Mouse (Mus musculus) gastrocnemius, adult 2 months (tissue): ENCODE data around the gene 4930412O13Rik. TPM values are rescaled to one million over a fixed set of nuclear protein-coding genes. Genes with fewer than 3 reads are reported as not detected.

Source experiments
- DNase-seq: peaks from one replicate; pipeline ENCODE4 v3.0.0; 2022
- H3K27ac ChIP-seq: fragments of 200-600 bp; 2 replicates; pipeline ENCODE4 v1.8.1; 2022; ENCODE audit warnings: mild to moderate bottlenecking
- H3K4me3 ChIP-seq: fragments of 200-600 bp; 2 replicates; pipeline ENCODE4 v1.8.1; 2022; ENCODE audit warnings: mild to moderate bottlenecking, moderate library complexity
- CTCF ChIP-seq: fragments of 200-600 bp; IDR thresholded peaks from 2 replicates; pipeline ENCODE4 v1.8.1; 2022; ENCODE audit warnings: antibody characterized with exemption, mild to moderate bottlenecking, moderate library complexity
- intact Hi-C: fragments of 180-260 bp; cut with DNase I; formaldehyde crosslinking; loops from one replicate; pipeline ENCODE4 v1.15.1; 2025
- total RNA-seq, 2 experiments: library from RNA; stranded (reverse); gene quantifications; 2 replicates each; pipeline ENCODE4 v1.2.3; 2021

Gene 4930412O13Rik
- total RNA-seq, 2 experiments from 2014 or later: not detected

DNA sequence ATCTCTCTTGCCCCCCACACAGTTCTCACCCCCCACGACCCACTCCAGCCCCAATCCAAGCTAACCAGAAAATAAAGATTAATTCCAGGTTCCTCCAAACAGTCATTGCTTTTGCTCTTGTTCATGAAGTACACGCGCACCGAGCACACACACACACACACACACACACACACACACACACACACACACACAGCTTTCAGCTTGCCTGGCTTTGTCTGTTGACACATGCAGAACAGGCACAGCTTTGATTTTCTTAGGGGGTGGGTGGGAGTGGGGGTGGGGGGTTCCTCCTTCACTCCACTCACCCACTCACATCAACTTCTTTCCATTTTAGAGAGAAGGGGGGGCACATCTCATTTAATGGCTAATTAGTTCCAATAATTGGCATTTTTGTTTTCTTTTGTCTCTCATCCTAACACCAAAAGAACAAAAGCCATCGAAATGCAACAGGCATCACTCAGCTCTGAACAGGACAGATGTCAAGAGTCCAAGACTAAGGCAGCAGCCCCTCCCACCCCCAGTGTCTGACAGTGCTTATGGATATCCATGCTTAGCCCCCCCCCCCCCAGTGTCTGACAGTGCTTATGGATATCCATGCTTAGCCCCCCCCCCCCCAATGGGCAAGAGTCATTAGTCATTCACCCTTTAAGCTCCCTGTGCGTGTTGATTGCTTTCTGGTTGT is 12.4 kb downstream of the 4930412O13Rik start:
- Histone ChIP-seq H3K4me3 (no peak overlapping the region), H3K27ac (no peak overlapping the region)
- no peak for TF ChIP-seq CTCF
- no peak for DNase-seq
- intact Hi-C loops: no loop called here

DNA sequence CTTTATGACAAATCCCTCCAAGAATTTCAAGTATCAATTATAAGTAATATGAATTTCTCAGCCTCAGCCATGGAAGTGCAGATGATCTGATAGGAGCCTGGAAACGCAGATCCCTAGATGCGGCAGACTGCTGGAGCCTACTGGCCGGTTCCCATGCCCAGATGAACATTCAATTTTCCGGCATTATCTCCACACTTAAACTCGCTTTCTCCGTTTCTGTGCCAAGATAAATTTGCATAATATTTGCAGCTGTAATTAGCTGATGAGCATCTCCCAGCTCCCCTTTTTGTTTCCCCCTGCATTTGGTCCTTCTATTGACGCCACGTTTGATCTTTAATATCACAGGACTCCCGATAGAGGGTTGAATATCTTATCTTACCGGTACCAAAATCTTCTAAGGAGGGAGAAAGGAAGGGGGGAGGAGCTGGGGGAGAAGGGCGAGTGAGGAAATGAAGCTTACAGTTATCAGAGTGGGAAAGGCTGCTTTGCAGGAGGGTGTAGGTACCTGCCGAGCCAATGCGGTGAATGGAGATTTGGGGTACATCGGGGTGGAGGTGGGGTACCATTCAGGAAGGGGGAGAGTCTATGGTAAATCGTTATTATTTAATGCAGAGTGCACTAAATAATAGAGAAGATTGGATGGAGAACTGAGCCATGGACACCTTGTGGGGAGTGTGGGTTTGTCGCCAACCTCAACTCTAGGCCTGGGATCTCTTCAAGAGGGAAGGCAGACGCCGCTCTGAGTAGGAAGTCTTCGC is 14.0 kb downstream of the 4930412O13Rik start:
- Histone ChIP-seq H3K4me3 (no peak overlapping the region), H3K27ac (no peak overlapping the region)
- DNase-seq: no peak
- intact Hi-C loops: no loop called here
- no peak for TF ChIP-seq CTCF

DNA sequence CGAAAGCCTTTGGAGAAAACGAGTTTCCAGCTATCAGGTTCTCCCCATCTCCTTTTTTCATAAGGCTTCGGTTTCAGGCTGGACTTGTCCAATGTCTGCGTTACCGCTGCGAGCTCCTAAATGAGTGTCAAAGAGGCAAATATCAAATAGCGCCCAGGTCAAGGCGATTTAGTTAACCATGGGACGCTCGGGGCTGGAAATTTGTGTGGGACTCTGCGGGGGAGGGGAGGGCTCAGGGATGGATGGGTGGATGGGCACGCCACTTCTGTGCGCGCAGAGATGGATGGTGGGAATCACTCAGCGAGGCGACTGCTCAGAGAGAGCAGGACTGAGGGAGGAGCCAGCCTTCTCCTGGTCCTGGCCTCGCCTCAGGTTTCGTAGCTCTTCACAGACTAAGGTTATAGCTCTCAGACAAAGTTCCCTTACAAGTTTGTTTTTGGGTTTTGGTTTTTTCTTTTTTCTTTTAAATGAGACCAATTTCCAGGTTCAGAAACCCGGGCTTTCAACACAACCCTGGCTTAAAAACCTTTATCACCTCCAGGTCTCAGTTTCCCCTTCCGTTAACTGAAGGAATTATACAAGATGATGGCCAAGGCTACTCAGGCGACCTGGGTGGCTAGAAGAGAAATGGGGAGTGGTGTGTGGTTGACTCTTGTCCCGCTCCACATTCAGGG is 15.2 kb downstream of the 4930412O13Rik start:
- DNase-seq: no peak
- intact Hi-C loops: no loop called here
- Histone ChIP-seq H3K27ac (no peak overlapping the region), H3K4me3 (no peak overlapping the region)
- no peak for TF ChIP-seq CTCF

DNA sequence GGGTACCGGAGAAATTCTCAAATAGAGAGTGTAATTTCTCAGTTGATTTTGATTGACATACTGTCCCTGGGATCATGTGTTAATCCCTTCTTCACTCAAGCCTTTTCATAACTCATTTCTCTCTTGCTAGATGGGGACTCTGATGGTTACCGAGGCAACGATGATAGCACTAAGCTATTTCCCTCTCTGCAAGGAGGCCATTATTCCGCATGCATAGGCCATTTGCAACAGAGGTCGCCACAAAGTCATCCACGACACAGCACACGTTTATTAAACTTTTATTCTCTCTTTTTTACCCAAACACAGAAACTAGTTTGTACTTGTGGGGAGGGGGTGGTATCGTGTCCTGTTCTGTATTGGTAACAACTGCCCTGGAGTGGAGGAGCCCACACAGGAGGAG is 16.8 kb downstream of the 4930412O13Rik start:
- Histone ChIP-seq H3K27ac (no peak overlapping the region), H3K4me3 (no peak overlapping the region)
- no peak for TF ChIP-seq CTCF
- intact Hi-C loops: no loop called here
- no peak for DNase-seq

DNA sequence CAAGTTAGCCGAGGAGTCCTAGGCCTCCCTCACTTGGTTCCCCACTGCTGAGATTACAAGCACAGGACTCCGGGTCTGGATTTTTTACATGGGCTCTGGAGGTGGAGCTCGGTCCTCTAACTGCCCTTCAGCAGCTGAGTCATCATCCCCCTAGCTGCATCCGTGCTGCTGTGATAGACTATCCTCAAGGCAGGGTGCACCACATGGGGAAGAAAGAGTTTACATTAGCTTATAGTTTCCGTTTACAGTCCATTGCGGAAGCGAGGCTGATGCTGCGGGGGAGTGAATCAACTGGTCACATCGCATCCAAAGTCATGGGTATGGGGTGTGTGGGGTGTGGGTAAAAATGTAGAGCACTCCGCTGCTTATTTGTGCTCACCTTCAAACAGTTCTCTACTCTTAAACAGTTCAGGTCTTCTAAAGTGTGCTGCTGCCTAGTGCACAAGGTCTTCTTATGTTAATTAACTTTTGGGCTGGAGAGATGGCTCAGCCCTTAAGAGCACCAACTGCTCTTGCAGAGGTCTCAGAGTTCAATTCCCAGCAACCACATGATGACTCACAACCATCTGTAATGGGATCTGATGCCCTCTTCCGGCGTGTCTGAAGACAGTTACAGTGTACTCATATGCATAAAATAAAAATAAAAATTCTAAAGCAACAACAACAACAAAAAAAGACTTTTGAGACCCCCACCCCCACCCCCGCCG is 23.0 kb downstream of the 4930412O13Rik start:
- Histone ChIP-seq H3K27ac (no peak overlapping the region), H3K4me3 (no peak overlapping the region)
- intact Hi-C loops: no loop called here
- no peak for DNase-seq
- TF ChIP-seq CTCF: no peak

DNA sequence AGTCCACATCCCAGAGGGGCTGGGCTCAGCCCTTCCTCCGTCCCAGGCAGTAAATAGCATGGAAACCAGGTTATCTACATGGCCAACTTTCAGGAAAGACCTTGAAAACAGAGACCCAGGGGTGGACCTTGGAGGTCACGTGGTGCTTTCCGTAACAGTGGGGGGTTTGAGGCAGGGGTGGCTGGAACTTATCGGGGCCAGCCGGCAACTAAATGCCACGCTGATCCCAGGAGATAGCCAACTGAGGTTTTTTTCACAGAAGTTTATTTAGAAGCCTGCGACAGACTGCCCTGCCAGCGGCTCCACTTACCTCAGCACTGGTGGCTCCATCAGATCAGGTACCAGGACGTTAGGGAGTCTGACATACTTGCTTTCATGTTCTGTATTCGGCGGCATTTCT is 24.9 kb downstream of the 4930412O13Rik start:
- DNase-seq: no peak
- H3K4me3 ChIP-seq: peak overlapping the region; percentile 31
- intact Hi-C loops: no loop called here
- no peak overlapping the region for H3K27ac ChIP-seq
- no peak for TF ChIP-seq CTCF

DNA sequence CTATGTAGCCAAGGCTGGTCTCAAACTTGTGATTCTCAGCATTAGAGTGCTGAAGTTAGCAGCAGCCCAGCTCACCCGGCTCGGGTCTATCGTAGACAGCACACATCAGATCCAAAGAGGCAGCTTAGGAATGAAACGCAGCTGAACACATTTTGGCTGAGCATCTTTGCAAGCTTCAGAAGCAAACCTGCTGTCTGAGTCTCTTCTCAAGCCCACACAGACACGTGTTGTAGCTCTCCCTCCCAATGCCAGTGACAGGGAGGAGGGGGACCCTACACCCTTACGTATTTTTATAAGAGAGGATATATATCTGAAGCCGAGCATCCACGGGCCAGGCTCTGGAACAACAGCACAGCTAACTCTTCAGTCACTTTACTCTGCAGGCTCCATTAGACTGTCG is 36.5 kb downstream of the 4930412O13Rik start:
- DNase-seq: no peak
- H3K4me3 ChIP-seq: no peak overlapping the region
- no peak for TF ChIP-seq CTCF
- intact Hi-C loops: no loop called here
- H3K27ac ChIP-seq: no peak overlapping the region

DNA sequence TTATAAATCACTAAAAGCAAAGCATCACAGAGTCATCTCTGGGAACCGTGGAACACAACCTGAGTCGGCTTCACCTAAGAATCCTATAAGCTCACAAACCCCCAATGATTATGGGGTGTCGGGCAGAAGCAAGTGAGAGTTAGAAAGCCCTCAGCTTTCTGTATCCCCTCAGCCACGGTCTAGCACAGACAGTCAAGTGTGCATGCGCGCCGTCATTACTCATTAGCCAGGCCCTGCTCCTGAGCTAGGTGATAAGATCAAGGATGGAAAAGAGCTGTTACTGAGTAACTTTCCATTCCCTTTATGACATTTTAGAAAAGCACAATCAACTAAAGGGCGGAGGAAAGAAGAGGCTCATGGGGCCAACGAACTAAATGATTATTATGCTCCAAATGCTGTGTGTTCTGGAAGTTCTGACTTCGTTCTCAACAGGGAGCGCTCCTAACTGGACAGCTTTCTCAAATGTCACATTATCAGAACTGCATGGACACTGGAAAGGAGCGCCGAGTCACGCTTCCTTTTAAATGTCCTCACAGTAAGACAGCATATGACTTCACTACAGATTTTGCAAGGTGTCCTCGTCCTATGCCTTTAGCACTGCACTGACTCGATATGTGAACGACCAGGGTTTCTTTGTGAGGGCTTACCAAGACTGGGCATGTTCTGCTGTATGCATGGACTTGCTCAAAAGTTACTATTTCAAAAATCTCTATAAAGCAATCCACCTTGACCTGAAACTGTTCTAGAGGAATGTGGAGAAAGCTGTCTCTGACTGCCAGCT is 37.8 kb downstream of the 4930412O13Rik start:
- no peak for DNase-seq
- intact Hi-C loops: no loop called here
- no peak for TF ChIP-seq CTCF
- H3K4me3 ChIP-seq: no peak overlapping the region
- no peak overlapping the region for H3K27ac ChIP-seq

DNA sequence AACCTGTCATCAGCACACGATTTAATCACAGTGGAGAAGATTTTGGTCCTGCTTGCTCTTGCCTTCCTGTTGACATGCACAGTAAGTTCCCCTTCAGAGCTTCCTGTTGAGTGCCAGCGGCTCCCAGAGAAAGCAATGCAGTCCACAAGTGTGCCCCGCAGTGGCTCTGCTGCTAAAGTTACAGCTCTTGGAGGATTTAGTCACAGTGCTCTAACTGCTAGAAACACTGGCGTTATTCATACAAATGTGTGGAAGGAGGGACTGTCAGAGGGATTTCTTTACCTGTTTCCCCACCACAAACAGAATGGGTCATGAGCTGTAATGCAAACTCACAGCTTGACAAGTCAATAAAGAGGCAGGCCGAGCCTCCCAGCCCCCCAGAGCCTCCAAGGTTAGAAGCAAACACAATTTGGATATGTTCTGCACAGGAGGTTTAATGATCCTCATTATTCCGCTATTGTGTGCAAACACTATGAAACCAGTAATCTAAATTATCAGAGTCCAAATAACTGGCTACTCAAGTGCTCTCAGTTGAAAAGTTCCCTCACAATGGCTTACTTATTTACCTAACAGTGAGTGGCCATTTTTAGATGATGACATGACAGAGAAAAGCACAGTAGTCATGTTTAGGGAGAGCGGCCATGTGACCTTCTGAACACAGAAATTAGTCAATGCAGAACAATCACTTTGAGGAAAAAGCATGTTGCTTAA is 45.3 kb downstream of the 4930412O13Rik start:
- Histone ChIP-seq H3K4me3 (no peak overlapping the region), H3K27ac (no peak overlapping the region)
- intact Hi-C loops: no loop called here
- DNase-seq: no peak
- TF ChIP-seq CTCF: no peak

DNA sequence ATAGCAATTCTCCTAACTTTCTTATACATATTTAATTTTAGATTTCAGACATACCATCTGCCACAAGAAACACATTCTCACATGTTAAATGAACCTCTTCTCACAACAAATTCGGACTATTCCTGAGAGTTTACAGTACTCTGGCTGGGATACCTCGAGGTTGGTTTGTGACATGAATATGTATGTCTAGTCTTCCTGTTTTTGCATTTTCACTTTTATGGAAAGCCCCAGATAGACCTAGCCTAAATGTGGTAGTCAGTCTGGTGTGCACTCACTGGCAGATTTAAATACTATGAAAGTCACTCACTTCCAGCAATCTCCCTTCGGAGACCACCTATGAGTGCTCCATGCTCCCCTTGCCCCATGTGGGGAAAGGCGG is 45.8 kb downstream of the 4930412O13Rik start:
- Histone ChIP-seq H3K4me3 (no peak overlapping the region), H3K27ac (no peak overlapping the region)
- intact Hi-C loops: no loop called here
- no peak for TF ChIP-seq CTCF
- no peak for DNase-seq

Other genes with a start within 250 kb of the 4930412O13Rik start
- not detected for gene 9230102O04Rik, start 8.3 kb downstream of the 4930412O13Rik start, total RNA-seq
- gene Gata3, start 8.8 kb downstream of the 4930412O13Rik start, total RNA-seq: under 1 TPM; 0.08 to 0.82 TPM
- gene Taf3, start 167.3 kb downstream of the 4930412O13Rik start, total RNA-seq: 10 to 100 TPM; 10.0 to 12.2 TPM
- 100 to 1,000 TPM; 773 to 991 TPM for gene Atp5c1, start 199.3 kb downstream of the 4930412O13Rik start, total RNA-seq
- 1 to 10 TPM; 6.0 to 6.3 TPM for gene Kin, start 199.3 kb downstream of the 4930412O13Rik start, total RNA-seq